Mouse (Mus musculus) stomach, postnatal 0 days (tissue): ENCODE data around the gene Ctla2a. TPM values are rescaled to one million over a fixed set of nuclear protein-coding genes. Genes with fewer than 3 reads are reported as not detected.
A peak's percentile ranks its signal among the peaks of the same experiment; 100 is the strongest.
"Not testable (repeated sequence)": the region's sequence is repeated elsewhere in the genome, so short reads cannot be mapped to it uniquely, and the experiment has no call there.

Experiments used
- ATAC-seq: fragments of 200-750 bp; cut with Nextera tagmentation; 2 replicates; pipeline ENCODE4 v1.8.0; 2017; ENCODE audit not compliant: low FRiP score, low TSS enrichment
- DNase-seq: peaks from one replicate; pipeline ENCODE4 v3.0.0-alpha.2; 2016; ENCODE audit warnings: low spot score
- H3K27ac ChIP-seq: fragments of 300-500 bp; sonication (generic); replicated peaks from 2 replicates; pipeline ENCODE4 v1.5.1; 2014; ENCODE audit warnings: mild to moderate bottlenecking, control low read depth
- H3K27me3 ChIP-seq: fragments of 300-500 bp; sonication (generic); 2 replicates; pipeline ENCODE4 v1.6.1; 2014; ENCODE audit warnings: low read length; ENCODE audit not compliant: control insufficient read depth, insufficient read depth
- H3K36me3 ChIP-seq: fragments of 300-500 bp; sonication (generic); 2 replicates; pipeline ENCODE4 v1.6.1; 2014; ENCODE audit warnings: low read length, mixed read lengths; ENCODE audit not compliant: control insufficient read depth, insufficient read depth
- H3K4me1 ChIP-seq: fragments of 300-500 bp; sonication (generic); replicated peaks from 2 replicates; pipeline ENCODE4 v1.6.1; 2014; ENCODE audit warnings: antibody characterized with exemption; ENCODE audit not compliant: control insufficient read depth, insufficient read depth
- H3K4me2 ChIP-seq: fragments of 300-500 bp; sonication (generic); replicated peaks from 2 replicates; pipeline ENCODE4 v1.6.1; 2014; ENCODE audit warnings: low read depth, mild to moderate bottlenecking, control low read depth, moderate library complexity
- H3K4me3 ChIP-seq: fragments of 300-500 bp; sonication (generic); 2 replicates; pipeline ENCODE4 v1.5.1; 2014; ENCODE audit warnings: low read depth, low read length, control low read depth
- H3K9ac ChIP-seq: fragments of 300-500 bp; sonication (generic); 2 replicates; pipeline ENCODE4 v1.6.1; 2014; ENCODE audit warnings: mild to moderate bottlenecking, low read length, control low read depth, mixed read lengths
- H3K9me3 ChIP-seq: fragments of 300-500 bp; sonication (generic); 2 replicates; pipeline ENCODE4 v1.6.1; 2016; ENCODE audit warnings: low read length; ENCODE audit not compliant: control insufficient read depth
- CTCF ChIP-seq: IDR thresholded peaks from 2 replicates; pipeline ENCODE4 v1.5.1; 2016; ENCODE audit warnings: antibody characterized with exemption, low read depth, mild to moderate bottlenecking, moderate library complexity
- EP300 ChIP-seq: optimal IDR thresholded peaks from 2 replicates; pipeline ENCODE3; 2016; ENCODE audit warnings: antibody characterized with exemption
- WGBS: fragments of 180-500 bp; shearing (Covaris S2); extraction: QIAGEN DNeasy Blood & Tissue Kit; methylation state at CpG from one replicate; pipeline ENCODE4 v1.1.7; 2014; 5-methylcytosine and 5-hydroxymethylcytosine counted together
- polyA plus RNA-seq: library from polyadenylated mRNA; unstranded; fragments of >200 nt; fragmentation: Nextera tagmentation; extraction: Ambion mirVana; gene quantifications from 2 replicates; pipeline ENCODE4 v1.2.1, GENCODE M21; 2015

Gene Ctla2a
- polyA plus RNA-seq, result 20.6 and 23.6 TPM in 2 replicates

- WGBS, result 56% methylated on average over 5 of the region's 5 CpGs
- Histone ChIP-seq H3K4me3 (no peak within 1 kb of the TSS), H3K4me2 (no peak within 1 kb of the TSS), H3K4me1 (no peaks in the 10 kb centered on the region), H3K36me3 (no peaks in the 10 kb centered on the region), H3K9me3 (no peaks in the 10 kb centered on the region), H3K9ac (no peak within 1 kb of the TSS), H3K27me3 (no peaks in the 10 kb centered on the region), H3K27ac (no peak within 1 kb of the TSS; the same call in 1 of the 2 replicates)
- DNase-seq (no peak), ATAC-seq (no peak; the same call in 1 of the 2 replicates)
- TF ChIP-seq CTCF (no peak), EP300 (no peak)
Measured at GRCm38 (mm10) chr13:60936500-60936901, at the start of gene Ctla2a, which contains the start of gene Gm49391. TSS of gene Ctla2a (minus strand) at chr13:60936625. TSS of gene Gm49391 (minus strand) at chr13:60936571.

GRCm38 (mm10) chr13:60972319-60972718 is 35.9 kb upstream of the Ctla2a start:
- ATAC-seq, H3K4me3 ChIP-seq, H3K36me3 ChIP-seq, H3K9ac ChIP-seq, H3K4me2 ChIP-seq, H3K9me3 ChIP-seq, H3K27ac ChIP-seq, H3K27me3 ChIP-seq, H3K4me1 ChIP-seq, DNase-seq: not testable (repeated sequence)
- WGBS, result 68% methylated on average over 4 of the region's 4 CpGs
- 0 out of 2 replicates have a peak, but pooled peaks have one; percentile 13 for TF ChIP-seq CTCF

- not testable (repeated sequence) for H3K9ac ChIP-seq, H3K9me3 ChIP-seq, H3K4me3 ChIP-seq, DNase-seq, H3K36me3 ChIP-seq, H3K4me1 ChIP-seq, H3K27me3 ChIP-seq, H3K27ac ChIP-seq, H3K4me2 ChIP-seq, ATAC-seq
- WGBS, result 32% methylated on average over 5 of the region's 5 CpGs
Measured at GRCm38 (mm10) chr13:60963985-60964384, 27.6 kb upstream of the Ctla2a start.

GRCm38 (mm10) chr13:60961706-60962105 is 25.3 kb upstream of the Ctla2a start:
- no peaks in the 10 kb centered on the region for H3K36me3 ChIP-seq
- no peaks in the 10 kb centered on the region for H3K4me1 ChIP-seq
- TF ChIP-seq CTCF (no peak), EP300 (no peak)
- DNase-seq, result no peak
- no peak overlapping the region for H3K27ac ChIP-seq
- 72% methylated on average over 5 of the region's 5 CpGs for WGBS
- no peak for ATAC-seq
- H3K4me3 ChIP-seq, result no peak overlapping the region
- H3K4me2 ChIP-seq, result no peak overlapping the region
- no peaks in the 10 kb centered on the region for H3K9me3 ChIP-seq
- no peak overlapping the region for H3K9ac ChIP-seq
- H3K27me3 ChIP-seq, result no peaks in the 10 kb centered on the region

GRCm38 (mm10) chr13:60941884-60942283 is 5.5 kb upstream of the Ctla2a start, which contains the start of gene Tpbpa:
TSS of gene Tpbpa (minus strand) at chr13:60941984.
- not testable (repeated sequence) for H3K9me3 ChIP-seq, H3K27ac ChIP-seq, DNase-seq, H3K4me1 ChIP-seq, H3K4me2 ChIP-seq, H3K36me3 ChIP-seq, H3K27me3 ChIP-seq, ATAC-seq, H3K9ac ChIP-seq, H3K4me3 ChIP-seq
- 67% methylated on average over 3 of the region's 3 CpGs for WGBS

GRCm38 (mm10) chr13:60935490-60935889 is 935 bp downstream of the Ctla2a start, which contains the start of gene Gm49393:
TSS of gene Gm49393 (minus strand) at chr13:60935590.
- not testable (repeated sequence) for H3K27ac ChIP-seq, H3K9me3 ChIP-seq, H3K4me1 ChIP-seq, DNase-seq, H3K4me2 ChIP-seq, H3K9ac ChIP-seq, ATAC-seq, H3K4me3 ChIP-seq, H3K27me3 ChIP-seq, H3K36me3 ChIP-seq
- 52% methylated on average over 2 of the region's 2 CpGs for WGBS

GRCm38 (mm10) chr13:60904780-60905179 is 31.6 kb downstream of the Ctla2a start, which contains the start of gene Tpbpb:
TSS of gene Tpbpb (minus strand) at chr13:60904880.
- 73% methylated on average over 2 of the region's 2 CpGs for WGBS
- not testable (repeated sequence) for H3K4me2 ChIP-seq, ATAC-seq, H3K36me3 ChIP-seq, H3K4me3 ChIP-seq, H3K9me3 ChIP-seq, DNase-seq, H3K4me1 ChIP-seq, H3K27ac ChIP-seq, H3K27me3 ChIP-seq, H3K9ac ChIP-seq
